Mouse (Mus musculus) ovary, postnatal 14 days (tissue): ENCODE data around the gene Actn4.

ENCODE experiments used
- DNase-seq: peaks from one replicate; pipeline ENCODE4 v3.0.0; 2022; ENCODE audit warnings: low spot score

Actn4 gene

GRCm38 (mm10) chr7:28961927-28962670 is at the start of gene Actn4:
Gene Actn4, minus strand, starts transcription at chr7:28962340.
- DNase-seq, result peak; percentile 98

GRCm38 (mm10) chr7:29008714-29009113 is 46.6 kb upstream of the Actn4 start:
- DNase-seq, result no peak

GRCm38 (mm10) chr7:29008171-29008570 is 46.0 kb upstream of the Actn4 start:
- no peak for DNase-seq

- DNase-seq, result no peak
Observed at GRCm38 (mm10) chr7:29007224-29008101, 45.3 kb upstream of the Actn4 start.

- DNase-seq, result peak; percentile 58
Observed at GRCm38 (mm10) chr7:29000651-29001605, 38.8 kb upstream of the Actn4 start.

DNA sequence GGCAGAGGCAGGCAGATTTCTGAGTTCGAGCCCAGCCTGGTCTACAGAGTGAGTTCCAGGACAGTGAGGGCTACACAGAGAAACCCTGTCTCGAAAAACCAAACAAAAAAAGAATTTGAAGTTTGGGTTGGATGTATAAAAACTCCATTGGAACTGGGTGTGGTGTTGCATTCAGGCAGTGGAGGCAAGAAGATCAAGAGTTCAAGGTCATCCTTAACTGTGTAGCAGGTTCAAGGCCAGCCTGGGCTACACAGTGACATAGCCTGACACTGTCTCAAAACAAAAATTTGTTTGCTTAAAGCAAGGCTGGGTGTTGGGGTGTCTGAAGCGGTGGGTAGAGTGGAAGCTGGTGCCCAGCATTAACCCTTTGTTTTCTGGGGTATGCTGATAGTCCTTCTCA is 31.3 kb upstream of the Actn4 start:
- DNase-seq, result no peak

DNA sequence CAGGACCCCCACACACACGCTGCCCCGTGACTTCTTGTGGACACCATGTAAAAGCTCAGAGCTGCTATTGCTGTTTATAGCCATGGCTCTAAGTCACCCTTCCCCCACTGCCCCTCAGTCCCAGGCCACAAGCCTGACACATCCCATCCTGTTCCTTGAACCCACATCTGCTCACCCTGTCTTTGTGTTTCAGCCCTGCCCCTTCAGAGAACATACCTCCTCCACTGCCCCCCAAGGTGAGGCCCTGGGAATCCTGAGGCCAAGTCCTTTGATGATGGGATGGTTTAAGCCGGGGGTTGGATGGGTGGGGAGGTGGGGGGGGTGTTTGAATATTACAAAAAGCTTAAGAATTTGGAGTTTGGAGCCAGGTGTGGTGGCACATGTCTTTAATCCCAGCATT is 30.9 kb upstream of the Actn4 start:
- no peak for DNase-seq

DNA sequence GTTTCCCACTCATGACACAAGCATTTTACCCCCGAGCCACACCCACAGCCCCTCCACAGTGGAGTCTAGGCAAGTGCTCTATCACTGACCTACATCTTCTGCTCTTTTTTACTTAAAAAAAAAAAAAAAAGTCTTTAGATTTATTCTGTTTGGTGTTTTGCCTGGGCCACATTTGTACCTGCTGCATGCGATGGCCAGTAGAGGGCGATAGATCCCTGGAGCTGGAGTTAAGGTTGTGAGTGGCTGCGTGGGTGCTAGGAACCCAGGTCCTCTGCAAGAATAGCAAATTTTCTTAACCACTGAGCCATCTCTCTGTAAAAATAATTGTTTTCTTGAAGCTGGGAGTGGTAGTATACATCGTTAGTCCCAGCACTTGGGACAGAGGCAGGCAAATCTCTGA is 29.5 kb upstream of the Actn4 start:
- DNase-seq, result no peak

GRCm38 (mm10) chr7:28990766-28991273 is 28.7 kb upstream of the Actn4 start:
- no peak for DNase-seq

GRCm38 (mm10) chr7:28985207-28985606 is 23.1 kb upstream of the Actn4 start:
- no peak for DNase-seq

DNA sequence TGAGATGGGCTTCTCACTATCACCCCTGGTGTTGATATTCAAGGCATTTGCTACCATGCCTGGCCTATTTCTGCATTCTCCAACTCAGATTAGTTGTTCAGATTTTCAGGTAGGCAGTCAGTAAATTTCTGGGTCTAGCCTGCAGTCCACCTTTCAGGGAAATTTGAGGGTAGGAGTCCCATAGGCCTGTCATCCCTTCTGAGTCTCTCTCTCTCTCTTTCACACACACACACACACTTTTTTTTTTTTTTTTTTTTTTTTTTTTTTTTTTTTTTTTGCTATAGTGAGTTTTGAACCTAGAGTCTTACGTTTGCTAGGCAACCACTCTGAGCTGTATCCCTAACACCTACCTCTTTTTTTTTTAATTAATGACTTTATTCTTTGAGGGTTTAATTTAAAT is 22.3 kb upstream of the Actn4 start:
- no peak for DNase-seq

- DNase-seq, result no peak
Observed at GRCm38 (mm10) chr7:28983849-28984248, 21.7 kb upstream of the Actn4 start.

DNA sequence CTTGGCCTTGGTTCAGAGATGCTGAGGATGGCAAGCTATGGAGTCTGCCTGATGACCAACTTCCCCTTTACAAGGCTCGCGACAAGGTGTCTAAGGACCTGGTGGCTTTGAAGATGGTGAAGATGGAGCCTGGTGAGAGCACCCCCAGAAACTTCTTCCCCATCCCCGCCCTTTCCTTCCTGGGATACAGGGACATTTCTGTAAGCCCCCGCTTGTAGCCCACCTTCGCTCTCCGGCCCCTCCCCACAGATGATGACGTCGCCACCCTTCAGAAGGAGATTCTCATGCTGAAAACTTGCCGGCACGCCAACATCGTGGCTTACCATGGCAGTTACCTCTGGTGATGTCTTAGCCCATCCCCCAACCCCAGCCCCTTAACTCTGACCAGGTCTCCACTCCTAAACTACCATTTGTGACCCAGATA is 21.0 kb upstream of the Actn4 start:
- no peak for DNase-seq

DNA sequence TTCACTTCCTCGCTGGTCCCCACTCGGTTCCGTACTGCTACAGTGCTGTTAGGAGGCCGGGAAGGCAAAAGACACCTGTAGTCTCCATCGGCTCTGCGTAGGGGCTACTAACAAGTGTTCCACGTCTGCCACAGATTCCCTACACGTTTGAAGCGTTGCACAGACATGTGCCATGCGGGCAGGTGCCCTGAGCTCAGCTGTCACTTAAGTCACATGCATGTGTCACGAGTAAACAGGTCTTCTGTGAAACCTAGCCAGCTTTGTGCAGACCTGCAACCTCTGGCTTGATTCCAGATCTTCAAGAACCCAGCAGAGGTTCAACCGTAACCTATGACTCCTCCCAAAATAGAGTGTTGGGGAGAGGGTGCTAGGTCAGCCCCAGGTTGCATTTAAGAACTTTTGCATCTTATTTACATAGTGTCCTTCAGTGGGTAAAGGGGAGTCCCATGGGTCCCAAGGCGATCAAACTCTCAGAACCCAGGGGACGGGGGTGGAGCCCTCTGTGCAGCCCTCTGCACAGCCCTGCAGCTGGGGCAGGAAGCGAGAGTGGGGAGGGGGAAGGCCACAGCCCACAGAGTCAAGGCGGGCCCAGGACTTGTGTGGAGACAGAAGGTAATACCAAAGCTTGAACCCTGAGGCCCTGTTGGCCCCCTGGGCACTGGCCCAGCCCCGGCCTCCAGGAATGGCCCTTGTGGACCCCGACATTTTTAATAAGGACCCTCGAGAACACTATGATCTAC is 20.3 kb upstream of the Actn4 start:
- no peak for DNase-seq

DNA sequence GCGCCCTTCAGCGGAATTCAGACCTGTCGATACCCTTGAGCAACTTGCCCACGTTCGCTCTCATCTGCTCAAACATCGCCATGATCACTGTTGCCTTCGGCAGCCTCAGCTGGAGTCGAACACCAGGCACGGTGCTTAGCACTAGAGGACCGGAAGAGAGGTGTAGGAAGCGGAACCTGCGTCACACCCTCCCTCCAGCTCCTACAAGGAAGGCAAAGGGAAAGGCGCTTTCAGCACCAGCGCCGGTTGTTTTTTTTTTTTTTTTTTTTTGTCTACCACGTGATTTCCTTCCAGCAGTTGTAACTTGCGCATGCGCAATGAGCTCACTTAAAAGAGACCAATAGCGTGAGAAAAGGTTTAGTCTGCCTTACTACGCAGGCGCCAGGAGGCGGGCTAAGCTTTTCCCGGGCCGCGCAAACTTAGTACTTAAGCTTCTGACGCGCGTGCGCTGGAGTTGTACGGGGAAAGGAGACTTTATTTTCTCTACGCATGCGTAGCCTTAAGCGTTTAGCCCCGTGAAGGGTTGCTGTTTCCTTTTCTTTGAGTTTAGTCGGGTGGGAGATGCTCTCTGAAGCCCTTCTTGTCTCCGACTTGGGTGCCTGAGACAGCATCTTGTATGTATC is 19.6 kb upstream of the Actn4 start, which contains the start of the genes Eif3k and Map4k1:
Gene Eif3k, minus strand, starts transcription at position 214 of the 623 bp plus-strand sequence.
Gene Map4k1, plus strand, starts transcription at position 400 of the 623 bp plus-strand sequence.
- DNase-seq, result peak; percentile 85

GRCm38 (mm10) chr7:28977556-28977955 is 15.4 kb upstream of the Actn4 start:
- no peak for DNase-seq

DNA sequence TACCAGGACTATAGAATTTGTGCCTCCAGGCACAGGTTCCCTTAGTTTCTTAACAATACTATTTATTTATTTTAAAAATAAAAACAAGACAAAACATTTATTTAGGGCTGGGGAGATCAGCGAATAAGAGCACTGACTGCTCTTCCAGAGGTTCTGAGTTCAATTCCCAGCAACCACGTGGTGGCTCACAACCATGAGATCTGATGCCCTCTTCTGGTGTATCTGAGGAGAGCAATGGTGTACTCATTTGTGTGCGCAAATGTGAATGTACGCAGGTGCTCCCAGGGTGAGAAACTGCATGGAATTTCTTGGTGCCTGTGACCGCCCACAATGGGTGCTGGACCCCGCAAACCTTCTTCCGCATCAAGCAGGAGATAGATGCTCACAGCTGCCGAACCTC is 10.9 kb upstream of the Actn4 start:
- no peak for DNase-seq

DNA sequence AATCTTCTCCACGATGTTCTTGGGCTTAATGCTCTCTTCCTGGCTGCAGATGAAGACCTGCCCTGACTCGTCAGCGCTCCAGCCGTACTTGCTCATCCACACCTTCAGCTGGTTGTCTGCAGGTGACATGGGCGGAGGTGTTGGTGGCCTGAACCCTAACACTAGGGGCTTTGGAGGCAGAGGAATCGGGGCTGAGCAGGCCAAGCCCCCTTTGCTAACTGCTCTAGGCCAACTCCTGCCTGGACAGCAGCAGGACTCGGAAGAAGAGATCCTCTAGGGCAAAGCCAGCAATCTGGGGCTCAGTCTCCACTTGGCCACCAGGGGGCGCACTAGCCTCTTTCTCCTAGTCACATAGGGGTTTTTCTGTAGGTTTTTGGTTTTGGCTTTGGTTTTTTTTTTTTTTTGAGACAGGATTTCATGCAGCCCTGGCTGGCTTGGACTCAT is 10.4 kb upstream of the Actn4 start:
- peak; percentile 74 for DNase-seq

DNA sequence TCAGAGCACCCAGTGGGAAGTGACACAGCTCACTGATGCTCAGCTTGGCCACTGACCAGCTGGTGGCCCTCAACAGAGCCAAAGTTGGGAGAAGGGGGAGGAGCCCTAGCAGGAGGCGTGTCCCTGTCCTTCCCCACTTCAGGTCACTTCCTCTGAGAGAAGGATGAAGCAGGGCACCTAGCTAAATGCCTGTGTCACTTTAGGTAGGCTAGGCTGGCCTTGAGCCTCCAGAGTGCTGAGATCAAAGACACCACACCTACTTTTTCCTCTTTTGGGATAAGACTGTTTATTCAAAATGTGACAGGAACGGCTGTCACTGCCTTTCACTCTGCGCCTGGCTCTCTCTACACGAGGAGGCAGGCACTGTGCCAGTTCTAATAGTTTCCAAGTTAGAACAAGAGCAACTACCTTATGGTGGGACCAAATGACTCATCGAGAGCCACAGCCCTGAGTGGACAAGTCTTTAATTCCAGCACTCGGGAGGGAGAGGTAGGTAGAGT is 9.7 kb upstream of the Actn4 start:
- no peak for DNase-seq

- no peak for DNase-seq
Observed at GRCm38 (mm10) chr7:28971029-28971428, 8.9 kb upstream of the Actn4 start.
